Mouse (Mus musculus) MEL (cell line): ENCODE results near the gene Entpd5.

ENCODE experiments used
- BHLHE40 ChIP-seq: IDR thresholded peaks from 2 replicates; pipeline ENCODE4 v1.6.1; 2012; ENCODE audit warnings: low read depth, mild to moderate bottlenecking, inconsistent platforms, low read length, improper control_type of control experiment, borderline replicate concordance
- MAX ChIP-seq: IDR thresholded peaks from 2 replicates; pipeline ENCODE4 v1.6.1; 2011; ENCODE audit warnings: low read length, improper control_type of control experiment

GRCm38 (mm10) chr12:84438697-84439096 lies 29.9 kb upstream of the Entpd5 start:
- TF ChIP-seq MAX (no peak), BHLHE40 (peak; percentile 51; the same call in 1 of the 2 replicates)
